Mouse (Mus musculus): Measurements from ENCODE around the gene Tcte1.

- no peak for TF ChIP-seq POLR2A (IDR thresholded peaks at IDR 0.05; ENCODE audit: borderline replicate concordance, low read depth, low read length)
- no peak for TF ChIP-seq CTCF (IDR thresholded peaks at IDR 0.05; ENCODE audit: low read depth, low read length)
These were observed 4.3 kb upstream of the Tcte1 start for GRCm38 (mm10) chr17:45518766-45519475.

Measured in bone marrow macrophage, adult 2 months (primary cell).